Comparison of ENCODE assay signal across 1 mouse cellular context in the genomic region with DNA sequence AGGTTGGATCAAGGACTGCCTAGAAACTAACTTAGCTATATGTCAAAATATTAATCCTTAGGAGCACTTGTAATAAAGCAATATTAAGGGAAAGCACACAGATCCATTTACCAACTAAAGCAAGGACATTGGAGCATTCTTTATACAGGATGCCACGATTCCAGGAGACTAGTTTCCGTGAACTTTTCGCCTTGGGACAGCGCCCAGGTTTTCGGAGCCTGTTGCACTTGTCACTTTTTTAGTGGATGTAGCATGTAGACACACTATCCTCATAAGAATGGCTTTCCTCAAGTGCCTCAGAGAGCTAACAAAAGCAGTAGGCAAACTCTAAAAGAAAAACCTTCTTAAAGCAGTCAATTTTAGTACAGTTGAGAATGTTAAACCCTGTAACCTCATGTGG. TPM values are rescaled to one million over a fixed set of nuclear protein-coding genes. Genes with fewer than 3 reads are reported as not detected.
"Had no signal": no experiment of that assay in that cellular context is flagged by ENCODE, and none has a peak within 500 bp of the region (broad histone marks: within the 10 kb centered on the region; RNA-seq: fewer than 3 reads in every experiment).

No protein-coding gene starts in this region.

RNA-seq across cellular contexts. Expression of a gene that starts 50.4 kb away (rescaled TPM):
- total RNA-seq: granulocyte monocyte progenitor cell, adult 5-6 weeks had no signal
